Mouse (Mus musculus): ENCODE data around the gene Mapk8ip1. TPM values are rescaled to one million over a fixed set of nuclear protein-coding genes. Genes with fewer than 3 reads are reported as not detected.

Mapk8ip1 gene
- polyA plus RNA-seq, 1 experiment from 2014 or later, result 58.3 TPM

DNA sequence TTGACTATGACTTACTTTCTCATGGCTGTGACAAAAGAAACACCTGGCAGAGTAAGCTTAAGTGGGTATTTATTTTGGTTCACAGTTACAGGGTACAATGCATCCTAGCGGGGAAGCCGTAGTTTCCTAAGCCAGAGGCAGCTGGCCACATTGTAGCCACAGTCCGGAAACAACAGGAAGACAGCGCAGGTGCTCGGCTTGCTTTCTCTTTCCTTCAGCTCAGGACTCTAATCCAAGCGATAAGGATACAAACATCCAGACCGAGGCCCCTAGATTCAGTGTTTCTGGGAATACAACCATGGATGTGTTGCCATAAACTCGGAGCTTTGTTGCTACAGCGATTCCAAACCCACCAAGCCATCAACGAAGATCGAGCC, 27.6 kb downstream of the Mapk8ip1 start:
- Histone ChIP-seq H3K4me3 (peak overlapping the region; percentile 69), H3K27ac (replicated peaks) (peak overlapping the region; percentile 91), H3K27me3 (ENCODE audit: low read depth, poor library complexity, severe bottlenecking) (peaks cover 31% of the 10 kb centered on the region), H3K4me1 (peaks cover 79% of the 10 kb centered on the region), H3K36me3 (peaks cover 15% of the 10 kb centered on the region), H3K9me3 (replicated peaks) (no peaks in the 10 kb centered on the region)
- no peak for DNase-seq (ENCODE audit: low spot score)
- 69% methylated on average over 11 of the region's 11 CpGs for WGBS

DNA sequence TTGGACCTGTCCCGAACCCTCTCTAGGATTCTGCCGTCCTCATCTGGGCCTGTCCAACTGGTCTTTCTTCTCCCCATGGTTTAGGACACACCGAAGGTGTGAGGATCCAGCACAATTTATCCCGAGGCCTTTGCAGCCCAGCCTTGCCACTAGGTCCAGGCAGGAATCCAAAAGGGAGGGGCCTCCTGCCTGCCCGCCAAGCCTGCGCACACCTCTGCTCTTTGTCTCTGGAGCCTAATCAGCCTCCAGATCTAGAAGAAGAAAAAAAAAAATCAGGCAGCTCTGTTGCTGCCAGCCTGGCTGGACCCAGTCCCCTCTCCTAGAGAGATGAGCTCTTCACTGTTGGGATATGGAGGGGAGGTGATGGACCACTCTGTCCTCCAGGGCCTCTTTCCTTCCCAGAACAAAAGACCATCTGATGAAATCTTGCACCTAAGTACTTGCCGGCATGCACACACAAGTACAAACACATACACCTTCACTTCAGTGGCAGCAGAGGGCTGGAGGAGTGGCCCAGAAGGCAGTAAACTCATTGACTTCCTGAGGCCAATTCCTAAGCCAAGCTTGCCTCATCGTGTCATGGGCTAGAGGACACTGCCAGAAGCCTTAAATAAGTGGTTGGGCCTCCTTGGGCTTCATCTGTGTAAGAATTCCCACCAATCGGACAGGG, 28.2 kb downstream of the Mapk8ip1 start:
- 26% methylated on average over 9 of the region's 9 CpGs for WGBS
- peaks cover 31% of the 10 kb centered on the region for H3K27me3 ChIP-seq (ENCODE audit: low read depth, poor library complexity, severe bottlenecking)
- H3K27ac ChIP-seq (replicated peaks), result peak overlapping the region; percentile 91
- peak; percentile 45 for DNase-seq (ENCODE audit: low spot score)
- H3K4me3 ChIP-seq, result peak overlapping the region; percentile 69
- peaks cover 13% of the 10 kb centered on the region for H3K36me3 ChIP-seq
- H3K9me3 ChIP-seq (replicated peaks), result no peaks in the 10 kb centered on the region
- H3K4me1 ChIP-seq, result peaks cover 82% of the 10 kb centered on the region

DNA sequence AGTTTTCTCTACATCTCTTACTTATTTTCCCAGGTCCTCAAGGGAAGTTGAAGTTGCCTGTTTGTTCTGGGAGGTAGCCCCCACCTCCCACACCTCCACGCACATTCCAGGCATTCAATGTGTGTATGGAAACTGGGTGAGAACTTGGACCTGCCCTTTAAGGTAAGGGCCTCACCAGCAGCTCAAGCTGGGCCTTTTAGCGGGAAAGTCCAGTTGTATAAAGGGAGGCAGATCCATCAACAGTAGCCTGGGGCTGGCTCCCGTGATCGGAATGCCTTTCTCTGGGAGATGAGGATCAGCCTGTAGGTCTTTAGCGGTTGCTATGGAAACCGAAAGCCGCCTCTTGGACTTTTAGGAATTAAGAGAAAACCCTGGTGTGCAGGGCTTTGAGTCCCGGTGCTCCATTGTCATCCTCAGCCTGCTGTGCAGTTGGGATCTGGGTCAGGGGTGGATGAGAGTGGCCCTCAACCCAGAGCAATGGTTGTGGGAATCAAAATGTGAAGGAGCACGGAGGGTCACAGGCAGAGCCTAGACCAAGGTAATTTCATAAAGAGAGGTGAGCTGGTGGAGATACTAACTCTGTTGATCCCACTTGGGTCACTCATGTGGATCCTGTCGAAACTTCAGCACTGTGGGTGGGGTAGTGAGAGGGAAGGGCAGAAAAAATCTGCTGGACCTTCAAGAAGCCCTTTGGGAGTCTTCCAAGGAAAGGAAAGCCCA, 28.9 kb downstream of the Mapk8ip1 start:
- WGBS, result 7% methylated on average over 10 of the region's 10 CpGs
- Histone ChIP-seq H3K4me1 (peaks cover 88% of the 10 kb centered on the region), H3K27me3 (ENCODE audit: low read depth, poor library complexity, severe bottlenecking) (peaks cover 31% of the 10 kb centered on the region), H3K4me3 (peak overlapping the region; percentile 69), H3K27ac (replicated peaks) (peak overlapping the region; percentile 91), H3K36me3 (peaks cover 10% of the 10 kb centered on the region), H3K9me3 (replicated peaks) (no peaks in the 10 kb centered on the region)
- DNase-seq (ENCODE audit: low spot score), result peak; percentile 84

DNA sequence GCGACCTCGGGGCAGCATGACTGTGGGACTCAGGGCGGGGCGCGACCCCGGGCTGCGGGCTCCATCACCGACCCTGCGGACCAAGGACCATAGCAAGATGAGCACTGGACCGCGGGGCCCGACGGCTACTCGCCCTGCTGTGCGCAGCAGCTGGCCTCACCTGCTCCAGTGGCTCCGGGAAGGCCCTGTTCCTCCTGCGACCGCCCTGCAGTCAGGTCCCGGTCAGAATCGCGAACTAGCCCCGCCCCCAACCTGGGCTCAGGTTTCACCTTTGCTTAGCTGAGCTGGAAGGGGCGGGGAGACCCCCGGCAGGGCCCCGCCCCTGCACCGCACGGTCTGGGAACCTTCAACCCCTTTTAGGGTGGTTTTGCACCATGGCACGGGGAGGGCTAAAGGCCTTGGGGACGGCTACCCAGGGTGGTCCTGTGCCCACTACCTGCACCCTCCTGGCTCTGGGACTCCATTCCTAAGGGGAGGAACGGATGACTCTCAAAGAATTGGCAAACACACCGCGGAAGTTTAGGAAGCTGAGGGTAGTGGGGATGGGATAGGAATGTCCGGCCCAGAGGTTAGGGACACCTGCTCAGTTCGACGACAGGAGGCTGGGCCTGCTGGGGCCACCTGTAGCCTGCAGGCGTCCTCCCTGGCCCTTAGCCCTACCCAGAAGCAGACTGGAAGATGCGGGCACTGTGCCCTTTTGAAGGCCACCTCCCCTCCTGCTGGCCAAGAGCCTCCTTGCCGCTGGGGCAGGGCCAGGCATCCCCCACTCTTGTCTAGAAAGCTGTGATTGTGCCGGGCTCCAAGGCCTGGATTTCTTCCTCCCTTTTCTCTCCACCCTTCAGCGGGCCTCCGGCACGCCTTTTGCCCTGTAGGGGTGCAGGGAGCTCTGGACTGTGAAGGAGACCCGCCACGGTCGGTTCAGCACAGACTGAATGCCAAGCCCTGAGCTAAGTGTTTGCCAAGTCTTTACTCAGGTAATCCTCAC, 29.9 kb downstream of the Mapk8ip1 start:
- Histone ChIP-seq H3K9me3 (replicated peaks) (no peaks in the 10 kb centered on the region), H3K4me1 (peaks cover 84% of the 10 kb centered on the region), H3K36me3 (peaks cover 18% of the 10 kb centered on the region), H3K27ac (replicated peaks) (peak overlapping the region; percentile 91), H3K27me3 (ENCODE audit: low read depth, poor library complexity, severe bottlenecking) (peaks cover 31% of the 10 kb centered on the region), H3K4me3 (peak overlapping the region; percentile 69)
- peak; percentile 75 for DNase-seq (ENCODE audit: low spot score)
- 2% methylated on average over 45 of the region's 45 CpGs for WGBS

DNA sequence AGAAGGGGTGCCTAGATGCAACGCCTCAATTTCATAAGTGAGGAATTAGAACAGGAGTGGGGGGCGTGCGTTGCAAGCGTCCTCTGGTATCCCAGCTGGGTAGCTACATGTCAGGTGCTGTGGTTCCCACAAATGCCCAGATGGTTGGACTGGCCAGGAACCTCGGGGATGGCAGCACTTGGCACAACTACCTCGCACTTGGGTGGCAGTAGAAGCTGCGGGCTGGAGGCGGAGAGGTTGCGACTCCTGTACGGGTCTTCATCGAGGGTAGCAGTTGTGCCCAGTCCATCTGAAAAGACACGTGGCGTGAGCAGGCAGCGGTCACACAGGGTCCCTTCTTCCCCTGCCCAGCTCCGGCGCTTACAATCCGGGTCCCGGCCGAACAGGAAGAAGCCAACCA, 30.7 kb downstream of the Mapk8ip1 start:
- Histone ChIP-seq H3K4me1 (peaks cover 76% of the 10 kb centered on the region), H3K27ac (replicated peaks) (peak overlapping the region; percentile 91), H3K27me3 (ENCODE audit: low read depth, poor library complexity, severe bottlenecking) (peaks cover 31% of the 10 kb centered on the region), H3K4me3 (peak overlapping the region; percentile 69), H3K36me3 (peaks cover 26% of the 10 kb centered on the region), H3K9me3 (replicated peaks) (no peaks in the 10 kb centered on the region)
- 8% methylated on average over 19 of the region's 19 CpGs for WGBS
- DNase-seq (ENCODE audit: low spot score), result no peak

DNA sequence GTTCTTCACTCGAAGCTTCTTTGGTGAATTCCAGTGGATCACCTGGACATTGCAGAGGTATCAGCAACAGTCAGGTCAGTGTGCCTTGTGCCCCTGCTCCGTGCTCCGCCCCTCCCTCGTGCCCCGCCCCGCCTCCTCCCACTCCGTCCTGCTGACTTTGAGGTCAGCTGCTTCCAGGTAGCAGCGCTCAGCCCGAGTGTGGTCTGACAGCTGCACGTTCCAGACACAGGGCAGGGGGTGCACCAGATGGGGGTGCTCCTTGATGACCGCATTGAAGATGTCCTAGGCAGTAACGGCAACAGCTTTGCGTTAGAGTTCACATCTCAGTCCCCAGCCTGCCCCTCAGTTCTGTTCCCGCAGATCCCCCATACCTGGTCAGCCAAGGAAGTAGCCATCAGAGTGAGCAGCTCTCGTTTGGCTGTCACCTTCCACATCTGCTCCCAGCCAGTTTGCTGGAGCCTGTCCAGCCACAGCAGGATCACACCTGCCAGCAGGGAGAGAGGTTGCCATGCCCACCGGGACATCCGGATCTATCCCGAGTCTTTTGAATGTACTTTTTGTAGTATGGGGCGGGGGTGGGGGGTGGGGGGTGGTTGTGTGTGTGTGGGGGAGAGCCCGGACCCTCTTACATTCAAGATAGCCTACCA, 33.6 kb downstream of the Mapk8ip1 start:
- peaks cover 54% of the 10 kb centered on the region for H3K36me3 ChIP-seq
- no peaks in the 10 kb centered on the region for H3K9me3 ChIP-seq (replicated peaks)
- no peak overlapping the region for H3K4me3 ChIP-seq
- no peak for DNase-seq (ENCODE audit: low spot score)
- H3K27ac ChIP-seq (replicated peaks), result peak overlapping the region; percentile 33; the same call in 1 of the 2 replicates
- peaks cover 31% of the 10 kb centered on the region for H3K27me3 ChIP-seq (ENCODE audit: low read depth, poor library complexity, severe bottlenecking)
- WGBS, result 55% methylated on average over 20 of the region's 20 CpGs
- H3K4me1 ChIP-seq, result peaks cover 50% of the 10 kb centered on the region

DNA sequence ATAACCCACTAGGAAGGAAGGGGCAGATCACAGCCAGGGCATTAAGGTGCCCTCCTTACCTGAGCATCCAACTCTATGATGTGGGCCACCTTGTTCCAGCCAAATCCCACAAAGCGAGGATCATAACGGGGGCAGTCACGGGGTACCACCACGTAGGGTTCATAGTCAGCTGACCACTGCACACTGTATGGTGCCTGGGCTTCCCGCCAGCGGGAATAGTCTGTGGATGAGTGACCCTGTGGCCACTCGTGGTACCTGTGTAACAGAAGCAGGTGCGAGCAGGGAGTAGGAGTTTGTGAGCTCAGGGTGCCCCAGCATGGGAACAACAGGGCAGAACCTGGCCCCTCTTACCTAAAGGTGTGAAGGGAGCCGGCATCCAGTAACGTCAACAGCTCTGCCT, 35.5 kb downstream of the Mapk8ip1 start:
- H3K36me3 ChIP-seq, result peaks cover 64% of the 10 kb centered on the region
- H3K4me1 ChIP-seq, result peaks cover 40% of the 10 kb centered on the region
- peaks cover 17% of the 10 kb centered on the region for H3K27me3 ChIP-seq (ENCODE audit: low read depth, poor library complexity, severe bottlenecking)
- DNase-seq (ENCODE audit: low spot score), result no peak
- no peaks in the 10 kb centered on the region for H3K9me3 ChIP-seq (replicated peaks)
- 94% methylated on average over 10 of the region's 10 CpGs for WGBS
- H3K4me3 ChIP-seq, result no peak overlapping the region
- no peak overlapping the region for H3K27ac ChIP-seq (replicated peaks)

DNA sequence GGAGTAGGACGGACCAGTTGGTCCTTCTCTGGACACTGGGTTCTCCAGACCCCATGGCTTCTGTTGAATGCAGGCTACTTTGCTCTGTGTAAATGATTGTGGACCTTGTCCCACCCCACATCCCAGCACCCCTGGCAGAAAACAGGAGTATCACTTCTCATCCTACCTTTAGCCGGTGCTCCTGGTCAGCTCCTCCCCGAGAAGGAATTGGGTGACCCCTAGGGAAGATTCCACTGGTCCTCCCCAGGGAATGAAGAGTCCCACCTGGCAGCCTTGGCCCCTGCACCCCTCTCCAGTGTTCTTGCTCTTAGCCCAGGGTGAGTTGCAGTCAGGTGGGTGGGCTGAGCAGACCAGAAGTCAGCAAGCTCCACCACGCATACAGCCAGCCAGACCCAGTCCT, 37.0 kb downstream of the Mapk8ip1 start:
- H3K36me3 ChIP-seq, result peaks cover 78% of the 10 kb centered on the region
- WGBS, result 91% methylated on average over 4 of the region's 4 CpGs
- H3K9me3 ChIP-seq (replicated peaks), result no peaks in the 10 kb centered on the region
- H3K27ac ChIP-seq (replicated peaks), result no peak overlapping the region
- peaks cover 2% of the 10 kb centered on the region for H3K27me3 ChIP-seq (ENCODE audit: low read depth, poor library complexity, severe bottlenecking)
- no peak for DNase-seq (ENCODE audit: low spot score)
- H3K4me1 ChIP-seq, result peaks cover 32% of the 10 kb centered on the region
- H3K4me3 ChIP-seq, result no peak overlapping the region

DNA sequence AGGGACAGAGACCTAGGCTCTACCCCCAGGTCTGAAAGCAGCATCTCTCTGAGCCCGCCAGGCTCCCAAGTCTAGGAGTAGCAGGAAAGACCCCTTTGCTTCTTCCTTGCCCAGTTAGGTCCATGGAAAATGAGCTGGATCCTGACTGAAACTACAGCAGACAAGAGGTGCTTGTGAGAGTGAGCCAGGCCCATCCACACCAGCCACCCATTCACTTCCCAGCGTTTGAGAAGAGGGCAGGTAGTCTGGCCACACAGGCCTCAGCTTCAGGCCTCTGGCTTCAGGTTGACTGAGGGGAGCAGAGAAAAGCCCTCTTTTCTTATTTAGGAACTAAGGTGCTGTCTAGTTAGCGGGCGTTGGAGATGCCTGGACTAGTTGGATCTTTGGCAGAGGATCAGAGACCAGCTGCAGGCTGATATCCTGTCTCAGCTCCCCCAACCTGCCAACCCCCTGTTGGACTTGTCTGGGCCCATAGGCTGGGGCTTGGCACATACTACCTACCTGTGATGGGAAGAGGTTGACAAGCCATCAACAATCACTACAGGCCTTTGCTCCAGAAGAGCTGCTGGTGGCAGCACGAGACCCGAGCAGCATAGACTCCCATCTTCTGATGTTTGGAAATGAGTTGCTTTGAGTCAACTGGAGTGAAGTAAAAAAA, 38.4 kb downstream of the Mapk8ip1 start:
- DNase-seq (ENCODE audit: low spot score), result no peak
- H3K9me3 ChIP-seq (replicated peaks), result no peaks in the 10 kb centered on the region
- no peak overlapping the region for H3K4me3 ChIP-seq
- H3K4me1 ChIP-seq, result peaks cover 21% of the 10 kb centered on the region
- no peaks in the 10 kb centered on the region for H3K27me3 ChIP-seq (ENCODE audit: low read depth, poor library complexity, severe bottlenecking)
- H3K36me3 ChIP-seq, result peaks cover 89% of the 10 kb centered on the region
- WGBS, result 95% methylated on average over 6 of the region's 6 CpGs
- H3K27ac ChIP-seq (replicated peaks), result no peak overlapping the region

DNA sequence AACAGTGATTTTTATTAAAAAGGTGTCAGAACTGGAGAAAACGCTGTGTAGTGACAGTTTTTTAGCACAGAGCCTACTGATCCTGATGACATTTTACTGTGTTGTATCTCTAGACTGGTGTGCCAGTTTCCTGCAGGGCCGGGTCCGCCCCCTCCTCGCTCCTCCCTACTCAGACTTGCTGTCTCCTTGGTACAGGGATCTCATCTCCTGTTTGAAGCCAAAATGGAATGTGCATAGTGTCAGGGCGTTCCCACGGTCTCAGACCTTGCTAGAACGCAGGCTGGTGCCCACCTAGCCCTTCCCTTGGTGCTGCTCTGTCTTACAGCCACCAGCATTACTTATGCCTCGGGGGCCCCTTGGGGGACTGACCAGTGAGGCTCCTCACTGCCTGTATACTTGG, 39.3 kb downstream of the Mapk8ip1 start:
- H3K4me1 ChIP-seq, result peaks cover 16% of the 10 kb centered on the region
- H3K27ac ChIP-seq (replicated peaks), result 0 out of 2 replicates have a peak overlapping the region, but pooled peaks have one; percentile 42
- 84% methylated on average over 8 of the region's 8 CpGs for WGBS
- DNase-seq (ENCODE audit: low spot score), result no peak
- peaks cover 90% of the 10 kb centered on the region for H3K36me3 ChIP-seq
- H3K4me3 ChIP-seq, result no peak overlapping the region
- H3K9me3 ChIP-seq (replicated peaks), result no peaks in the 10 kb centered on the region
- H3K27me3 ChIP-seq (ENCODE audit: low read depth, poor library complexity, severe bottlenecking), result no peaks in the 10 kb centered on the region

DNA sequence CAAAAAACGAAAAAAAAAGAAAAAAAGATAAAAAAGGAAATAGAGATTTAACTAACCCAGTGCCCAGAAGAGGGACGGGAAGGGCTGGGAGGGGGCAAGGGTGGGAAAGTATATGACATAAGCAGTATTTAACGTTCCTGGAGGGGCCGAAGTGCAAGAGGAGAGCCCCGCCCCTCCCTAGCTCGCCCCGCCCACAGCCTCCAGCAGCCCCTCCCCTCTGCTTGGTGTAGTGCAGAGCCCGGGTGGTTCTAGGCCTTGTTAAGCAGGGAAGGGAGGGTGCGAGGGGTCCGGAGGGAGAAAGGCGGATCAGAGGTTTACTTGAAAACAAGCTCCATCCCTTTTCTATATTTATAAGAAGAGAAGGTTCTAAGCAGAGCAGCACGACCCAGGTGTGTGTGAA, 40.2 kb downstream of the Mapk8ip1 start:
- H3K9me3 ChIP-seq (replicated peaks), result no peaks in the 10 kb centered on the region
- H3K27me3 ChIP-seq (ENCODE audit: low read depth, poor library complexity, severe bottlenecking), result no peaks in the 10 kb centered on the region
- peaks cover 90% of the 10 kb centered on the region for H3K36me3 ChIP-seq
- H3K27ac ChIP-seq (replicated peaks), result no peak overlapping the region
- H3K4me3 ChIP-seq, result no peak overlapping the region
- DNase-seq (ENCODE audit: low spot score), result no peak
- peaks cover 16% of the 10 kb centered on the region for H3K4me1 ChIP-seq
- 27% methylated on average over 12 of the region's 12 CpGs for WGBS
